22 mouse cellular contexts compared by ENCODE assay signal in genomic region chr1:42667546-42667945, GRCm38 (mm10). TPM values are rescaled to one million over a fixed set of nuclear protein-coding genes. Genes with fewer than 3 reads are reported as not detected.
DNase-seq lines count a peak whose midpoint lies in the region; ATAC-seq and TF ChIP-seq lines count a peak whose summit lies in the region.
"Had no signal": no experiment of that assay in that cellular context is flagged by ENCODE, and none has a peak within 500 bp of the region (broad histone marks: within the 10 kb centered on the region; RNA-seq: fewer than 3 reads in every experiment).

No protein-coding gene starts in this region.

- H3K4me3 ChIP-seq in forebrain, embryonic 14.5 days (ENCODE audit: low read depth, low read length), result no peak overlapping the region
- H3K4me3 ChIP-seq in forebrain, embryonic 12.5 days (replicated peaks), result no peak overlapping the region
- H3K4me3 ChIP-seq in hindbrain, embryonic 14.5 days (replicated peaks; ENCODE audit: low read length), result no peak overlapping the region
- H3K4me3 ChIP-seq in hindbrain, embryonic 13.5 days, result no peak overlapping the region
- H3K4me3 ChIP-seq in left cerebral cortex, adult 2 months, result no peak overlapping the region
- H3K4me3 ChIP-seq: embryonic facial prominence, embryonic 13.5 days; heart, adult 2 months; heart, embryonic 15.5 days had no signal

- H3K9me3 ChIP-seq in forebrain, embryonic 14.5 days (replicated peaks; ENCODE audit: control insufficient read depth, low read length), result no peaks in the 10 kb centered on the region
- H3K9me3 ChIP-seq in forebrain, embryonic 12.5 days, result no peaks in the 10 kb centered on the region
- no peaks in the 10 kb centered on the region for H3K9me3 ChIP-seq in hindbrain, embryonic 14.5 days (ENCODE audit: control insufficient read depth, low read length)
- H3K9me3 ChIP-seq in hindbrain, embryonic 13.5 days, result no peaks in the 10 kb centered on the region
- H3K9me3 ChIP-seq: embryonic facial prominence, embryonic 13.5 days; heart, embryonic 15.5 days had no signal

- TF ChIP-seq CTCF in left cerebral cortex, adult 2 months (IDR thresholded peaks at IDR 0.05), result no peak

- peak; percentile 27 for DNase-seq in forebrain, embryonic 14.5 days (ENCODE audit: low spot score)
- peak; percentile 24 for DNase-seq in hindbrain, embryonic 14.5 days (ENCODE audit: low spot score)
- no peak for DNase-seq in left cerebral cortex, adult 2 months (ENCODE audit: extremely low spot score in 1 of 2, low spot score in 2 of 2)
- DNase-seq in left cerebral cortex, adult 18-20 months (ENCODE audit: low spot score in 2 of 2), result no peak
- DNase-seq in ovary, postnatal 14 days (ENCODE audit: low spot score), result no peak
- DNase-seq: adrenal gland, postnatal 10 days; cerebellum, adult 11-12 months; cerebellum, adult 9-10 months; cerebellum, postnatal 25 days; gastrocnemius, postnatal 14 days; heart, adult 2 months; heart, postnatal 14 days had no signal

- no peaks in the 10 kb centered on the region for H3K27me3 ChIP-seq in forebrain, embryonic 14.5 days (replicated peaks; ENCODE audit: control insufficient read depth, insufficient read depth, low read length)
- H3K27me3 ChIP-seq in forebrain, embryonic 12.5 days, result no peaks in the 10 kb centered on the region
- no peaks in the 10 kb centered on the region for H3K27me3 ChIP-seq in hindbrain, embryonic 14.5 days (ENCODE audit: control insufficient read depth, insufficient read depth, low read length)
- H3K27me3 ChIP-seq in hindbrain, embryonic 13.5 days, result no peaks in the 10 kb centered on the region
- H3K27me3 ChIP-seq: embryonic facial prominence, embryonic 13.5 days; heart, embryonic 15.5 days had no signal

- no peaks in the 10 kb centered on the region; the same call in 1 of the 2 replicates for H3K4me1 ChIP-seq in forebrain, embryonic 14.5 days (ENCODE audit: control insufficient read depth, insufficient read depth, low read length)
- H3K4me1 ChIP-seq in forebrain, embryonic 12.5 days, result no peaks in the 10 kb centered on the region; the same call in 1 of the 2 replicates
- H3K4me1 ChIP-seq in hindbrain, embryonic 14.5 days (replicated peaks; ENCODE audit: control insufficient read depth, insufficient read depth, low read length), result no peaks in the 10 kb centered on the region
- H3K4me1 ChIP-seq in hindbrain, embryonic 13.5 days (replicated peaks), result no peaks in the 10 kb centered on the region
- H3K4me1 ChIP-seq: embryonic facial prominence, embryonic 13.5 days; heart, embryonic 15.5 days had no signal

- H3K4me2 ChIP-seq in forebrain, embryonic 14.5 days (ENCODE audit: low read length), result no peak overlapping the region
- no peak overlapping the region for H3K4me2 ChIP-seq in forebrain, embryonic 12.5 days
- no peak overlapping the region for H3K4me2 ChIP-seq in hindbrain, embryonic 14.5 days (replicated peaks)
- H3K4me2 ChIP-seq in hindbrain, embryonic 13.5 days, result no peak overlapping the region
- H3K4me2 ChIP-seq: embryonic facial prominence, embryonic 13.5 days; heart, embryonic 11.5 days; heart, embryonic 15.5 days had no signal

- H3K9ac ChIP-seq in forebrain, embryonic 14.5 days (ENCODE audit: low read length), result no peak overlapping the region
- H3K9ac ChIP-seq in forebrain, embryonic 12.5 days, result no peak overlapping the region
- H3K9ac ChIP-seq in hindbrain, embryonic 14.5 days, result no peak overlapping the region
- H3K9ac ChIP-seq in hindbrain, embryonic 13.5 days, result no peak overlapping the region
- H3K9ac ChIP-seq: embryonic facial prominence, embryonic 13.5 days; heart, embryonic 15.5 days had no signal

- 77% methylated on average over 1 of the region's 1 CpGs for WGBS in forebrain, embryonic 14.5 days
- 68% methylated on average over 1 of the region's 1 CpGs for WGBS in forebrain, embryonic 12.5 days
- 71% methylated on average over 1 of the region's 1 CpGs for WGBS in hindbrain, embryonic 14.5 days
- 81% methylated on average over 1 of the region's 1 CpGs for WGBS in hindbrain, embryonic 13.5 days

- no peak for ATAC-seq in forebrain, embryonic 14.5 days
- no peak for ATAC-seq in forebrain, embryonic 12.5 days (ENCODE audit: low FRiP score)
- ATAC-seq in hindbrain, embryonic 14.5 days (ENCODE audit: low FRiP score), result no peak; the same call in 1 of the 2 replicates
- ATAC-seq in hindbrain, embryonic 13.5 days (ENCODE audit: low FRiP score), result no peak
- ATAC-seq: intestine, embryonic 16.5 days had no signal

- H3K27ac ChIP-seq in forebrain, embryonic 14.5 days (ENCODE audit: low read depth, low read length), result no peak overlapping the region
- no peak overlapping the region for H3K27ac ChIP-seq in forebrain, embryonic 12.5 days
- H3K27ac ChIP-seq in hindbrain, embryonic 14.5 days, result no peak overlapping the region
- H3K27ac ChIP-seq in hindbrain, embryonic 13.5 days, result no peak overlapping the region
- H3K27ac ChIP-seq in left cerebral cortex, adult 2 months, result peak overlapping the region; percentile 49
- H3K27ac ChIP-seq: embryonic facial prominence, embryonic 13.5 days; heart, adult 2 months; heart, embryonic 15.5 days had no signal

- intact Hi-C loops in left cerebral cortex, adult 2 months (cut with DNase I), result no loop called here

- H3K36me3 ChIP-seq in forebrain, embryonic 14.5 days (ENCODE audit: control insufficient read depth, insufficient read depth, low read length), result peaks cover 43% of the 10 kb centered on the region
- H3K36me3 ChIP-seq in forebrain, embryonic 12.5 days (replicated peaks), result peaks cover 54% of the 10 kb centered on the region
- peaks cover 12% of the 10 kb centered on the region; the same call in 1 of the 2 replicates for H3K36me3 ChIP-seq in hindbrain, embryonic 14.5 days (replicated peaks; ENCODE audit: control insufficient read depth, insufficient read depth)
- H3K36me3 ChIP-seq in hindbrain, embryonic 13.5 days, result peaks cover 22% of the 10 kb centered on the region
- H3K36me3 ChIP-seq: heart, embryonic 15.5 days had no signal

RNA-seq across cellular contexts. Expression of gene Pou3f3, which starts 28.0 kb away (rescaled TPM):
- 28.9 and 35.3 TPM in 2 replicates for polyA plus RNA-seq in forebrain, embryonic 14.5 days (2014; fragmentation: Nextera tagmentation; extraction: Ambion mirVana)
- polyA plus RNA-seq in forebrain, embryonic 12.5 days (2016; fragmentation: Nextera tagmentation; extraction: Ambion mirVana), result 38.2 and 46.0 TPM in 2 replicates
- polyA plus RNA-seq in hindbrain, embryonic 14.5 days (2014; fragmentation: Nextera tagmentation; extraction: Ambion mirVana), result 10.6 and 11.5 TPM in 2 replicates
- 17.4 and 18.2 TPM in 2 replicates for polyA plus RNA-seq in hindbrain, embryonic 13.5 days (2015; fragmentation: Nextera tagmentation; extraction: Ambion mirVana)
- total RNA-seq in left cerebral cortex, adult 2 months (2021), result 10 to 100 TPM; 61.6 to 66.4 TPM
- total RNA-seq in left cerebral cortex, adult 18-20 months (2021), result 10 to 100 TPM; 57.7 to 58.2 TPM
- total RNA-seq: gastrocnemius, adult 18-20 months; gastrocnemius, postnatal 14 days; heart, adult 2 months; heart, postnatal 14 days; hematopoietic stem cell, adult 5-6 weeks; MEL had no signal
- polyA plus RNA-seq: C2C12; heart, adult 2 months had no signal

Comparison
In these comparisons a context has a peak if more than half of its experiments do, and no peak if none do; other contexts are left out.
1. DNase-seq: peak in forebrain, embryonic 14.5 days (single experiment) and hindbrain, embryonic 14.5 days (single experiment); none in left cerebral cortex, adult 2 months (0 of 2), left cerebral cortex, adult 18-20 months (0 of 2) and ovary, postnatal 14 days (single experiment).